Mouse (Mus musculus): ENCODE results near the gene Gm49333. TPM values are rescaled to one million over a fixed set of nuclear protein-coding genes. Genes with fewer than 3 reads are reported as not detected.

Gene Gm49333
- polyA plus RNA-seq, 2 experiments, result 0.04 TPM; not detected in 1

DNA sequence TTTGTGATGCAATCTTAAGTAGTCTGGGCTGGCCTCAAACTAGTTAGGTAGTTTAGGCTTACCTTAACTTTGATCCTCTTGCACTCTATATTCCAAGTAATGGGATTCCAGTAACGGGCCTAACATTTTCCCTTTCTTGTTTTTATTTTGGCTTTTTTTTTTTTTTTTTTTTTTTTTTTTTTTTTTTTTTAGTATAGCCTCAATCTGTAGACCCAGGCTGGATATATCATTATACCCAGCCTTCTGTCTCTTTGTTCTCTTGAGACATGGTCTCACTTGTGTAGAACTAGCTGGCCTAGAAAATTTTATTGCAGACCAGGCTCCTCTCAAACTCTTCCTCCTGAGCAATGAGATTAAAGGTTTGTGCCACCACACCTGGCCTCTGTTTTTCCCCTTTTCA lies 80.2 kb downstream of the Gm49333 start:
- Histone ChIP-seq H3K9me3 (ENCODE audit: control insufficient read depth, low read length) (no peaks in the 10 kb centered on the region), H3K27me3 (ENCODE audit: control insufficient read depth, insufficient read depth, low read length) (peaks cover 28% of the 10 kb centered on the region), H3K9ac (replicated peaks) (no peak overlapping the region), H3K4me1 (replicated peaks; ENCODE audit: control insufficient read depth in 2 of 2, insufficient read depth in 2 of 2, low read length in 1 of 2) (peaks cover 3 to 6% of the 10 kb centered on the region in 2 experiments), H3K27ac (no peak overlapping the region), H3K4me3 (ENCODE audit: insufficient read depth in 1 of 2, low read depth in 2 of 2, low read length in 2 of 2) (no peak overlapping the region), H3K4me2 (ENCODE audit: low read depth) (no peak overlapping the region), H3K36me3 (replicated peaks; ENCODE audit: control insufficient read depth, insufficient read depth, low read depth) (peaks cover 48% of the 10 kb centered on the region)
- DNase-seq (ENCODE audit: low read depth in 3 of 3, low spot score in 3 of 3) (no peak), ATAC-seq (ENCODE audit: insufficient read depth) (no peak)
- WGBS (ENCODE audit: insufficient replicate concordance), result 70% methylated on average over 1 of the region's 1 CpGs
- TF ChIP-seq EP300 (IDR thresholded peaks at IDR 0.05; ENCODE audit: low read depth) (no peak), CTCF (IDR thresholded peaks at IDR 0.05; ENCODE audit: low read depth) (no peak)

- no peak overlapping the region for H3K27ac ChIP-seq
- H3K4me2 ChIP-seq (ENCODE audit: low read depth), result peak overlapping the region; percentile 92
- peaks cover 3 to 6% of the 10 kb centered on the region in 2 experiments for H3K4me1 ChIP-seq (replicated peaks; ENCODE audit: control insufficient read depth in 2 of 2, insufficient read depth in 2 of 2, low read length in 1 of 2)
- TF ChIP-seq CTCF (IDR thresholded peaks at IDR 0.05; ENCODE audit: low read depth) (no peak), EP300 (IDR thresholded peaks at IDR 0.05; ENCODE audit: low read depth) (no peak)
- no peaks in the 10 kb centered on the region for H3K9me3 ChIP-seq (ENCODE audit: control insufficient read depth, low read length)
- ATAC-seq (ENCODE audit: insufficient read depth) (0 out of 2 replicates have a peak, but pooled peaks have one; percentile 5), DNase-seq (ENCODE audit: low read depth in 3 of 3, low spot score in 3 of 3) (no peak)
- peaks cover 40% of the 10 kb centered on the region for H3K36me3 ChIP-seq (replicated peaks; ENCODE audit: control insufficient read depth, insufficient read depth, low read depth)
- no peak overlapping the region for H3K4me3 ChIP-seq (ENCODE audit: insufficient read depth in 1 of 2, low read depth in 2 of 2, low read length in 2 of 2)
- WGBS (ENCODE audit: insufficient replicate concordance), result 60% methylated on average over 16 of the region's 16 CpGs
- H3K9ac ChIP-seq (replicated peaks), result no peak overlapping the region
- H3K27me3 ChIP-seq (ENCODE audit: control insufficient read depth, insufficient read depth, low read length), result peaks cover 31% of the 10 kb centered on the region
Observed at GRCm38 (mm10) chr16:20692241-20692965, 81.0 kb downstream of the Gm49333 start.

DNA sequence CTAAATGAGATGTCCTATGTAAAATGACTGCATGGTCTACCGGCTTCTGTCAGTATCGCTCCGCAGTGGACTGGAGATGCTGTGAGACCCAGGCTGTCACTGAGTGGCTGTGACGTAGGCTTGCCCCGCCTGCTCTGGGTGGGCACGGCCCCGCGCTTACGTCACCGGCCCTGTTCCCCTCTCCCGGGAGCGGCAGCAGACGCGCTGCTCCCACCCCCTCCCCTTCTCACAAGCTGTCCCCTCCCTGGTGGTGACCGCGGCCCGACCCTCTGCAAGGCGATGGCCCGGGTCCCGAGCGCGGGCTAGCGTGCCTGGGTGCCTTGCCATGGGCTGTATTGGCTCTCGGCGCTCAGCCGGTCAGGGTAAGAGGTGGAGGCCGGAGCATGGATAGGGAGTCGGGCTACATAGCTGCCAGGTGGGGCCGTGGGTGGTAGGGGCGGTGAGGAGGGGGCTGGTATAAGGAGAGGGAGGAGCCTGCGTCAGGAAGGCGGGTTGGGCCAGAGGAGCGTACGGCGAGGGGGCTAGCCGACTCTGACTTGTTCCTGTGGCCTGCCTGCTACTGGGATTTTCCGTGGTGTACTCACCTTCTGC lies 81.8 kb downstream of the Gm49333 start, which contains the start of gene Fam131a:
Fam131a (plus strand) TSS at position 131 of the 591 bp plus-strand sequence.
- peaks cover 31% of the 10 kb centered on the region for H3K27me3 ChIP-seq (ENCODE audit: control insufficient read depth, insufficient read depth, low read length)
- H3K9me3 ChIP-seq (ENCODE audit: control insufficient read depth, low read length), result no peaks in the 10 kb centered on the region
- peaks cover 32% of the 10 kb centered on the region for H3K36me3 ChIP-seq (replicated peaks; ENCODE audit: control insufficient read depth, insufficient read depth, low read depth)
- TF ChIP-seq EP300 (IDR thresholded peaks at IDR 0.05; ENCODE audit: low read depth) (no peak; the same call in 1 of the 2 replicates), CTCF (IDR thresholded peaks at IDR 0.05; ENCODE audit: low read depth) (no peak)
- H3K27ac ChIP-seq, result no peak within 1 kb of the TSS
- peak within 1 kb of the TSS; percentile 74 for H3K9ac ChIP-seq (replicated peaks)
- DNase-seq (ENCODE audit: low read depth in 3 of 3, low spot score in 3 of 3), result peak in 2 of 3 experiments; percentile 60
- WGBS (ENCODE audit: insufficient replicate concordance), result 1% methylated on average over 37 of the region's 37 CpGs
- peak within 1 kb of the TSS; percentile 92 for H3K4me2 ChIP-seq (ENCODE audit: low read depth)
- H3K4me3 ChIP-seq (ENCODE audit: insufficient read depth in 1 of 2, low read depth in 2 of 2, low read length in 2 of 2), result peak within 1 kb of the TSS; percentile 66 to 68
- H3K4me1 ChIP-seq (replicated peaks; ENCODE audit: control insufficient read depth in 2 of 2, insufficient read depth in 2 of 2, low read length in 1 of 2), result peaks cover 3 to 6% of the 10 kb centered on the region in 2 experiments
- peak; percentile 89 for ATAC-seq (ENCODE audit: insufficient read depth)

- Histone ChIP-seq H3K36me3 (replicated peaks; ENCODE audit: control insufficient read depth, insufficient read depth, low read depth) (peaks cover 16% of the 10 kb centered on the region), H3K4me1 (replicated peaks; ENCODE audit: control insufficient read depth in 2 of 2, insufficient read depth in 2 of 2, low read length in 1 of 2) (peaks cover 3 to 4% of the 10 kb centered on the region in 2 experiments), H3K27me3 (ENCODE audit: control insufficient read depth, insufficient read depth, low read length) (peaks cover 31% of the 10 kb centered on the region), H3K4me3 (ENCODE audit: insufficient read depth in 1 of 2, low read depth in 2 of 2, low read length in 2 of 2) (no peak overlapping the region), H3K9me3 (ENCODE audit: control insufficient read depth, low read length) (no peaks in the 10 kb centered on the region), H3K9ac (replicated peaks) (no peak overlapping the region), H3K27ac (no peak overlapping the region), H3K4me2 (ENCODE audit: low read depth) (no peak overlapping the region)
- DNase-seq (ENCODE audit: low read depth in 3 of 3, low spot score in 3 of 3) (no peak), ATAC-seq (ENCODE audit: insufficient read depth) (no peak)
- 60% methylated on average over 8 of the region's 8 CpGs for WGBS (ENCODE audit: insufficient replicate concordance)
- TF ChIP-seq EP300 (IDR thresholded peaks at IDR 0.05; ENCODE audit: low read depth), result no peak
- TF ChIP-seq CTCF (IDR thresholded peaks at IDR 0.05; ENCODE audit: low read depth), result no peak
Observed at GRCm38 (mm10) chr16:20694781-20695180, 83.4 kb downstream of the Gm49333 start.

MicroRNAs encoded within 50 kb of the gene (microRNA counts, 519-probe panel; counts per million panel counts)
- microRNA mmu-miR-1224, result 4,166 counts per million, percentile 17 among the panel's probes with 10 or more counts

Small RNAs within 50 kb of the gene (microRNA-seq; reads per million reads assigned to microRNA genes)
- not detected for gene Mir1224

Other genes starting within 250 kb of the Gm49333 start
- 22.8 and 26.2 TPM in 2 replicates for gene Abcc5, start 185.2 kb upstream of the Gm49333 start, polyA plus RNA-seq (2012; rRNA removed)
- gene Abcc5, start 185.2 kb upstream of the Gm49333 start, polyA plus RNA-seq (2014; fragmentation: Nextera tagmentation; extraction: Ambion mirVana), result 14.5 and 15.7 TPM in 2 replicates
- 19.6 and 23.3 TPM in 2 replicates for gene Eif2b5, start 112.8 kb upstream of the Gm49333 start, polyA plus RNA-seq (2012; rRNA removed)
- gene Eif2b5, start 112.8 kb upstream of the Gm49333 start, polyA plus RNA-seq (2014; fragmentation: Nextera tagmentation; extraction: Ambion mirVana), result 39.0 and 44.1 TPM in 2 replicates
- 7.3 and 8.8 TPM in 2 replicates for gene Dvl3, start 94.6 kb upstream of the Gm49333 start, polyA plus RNA-seq (2012; rRNA removed)
- 4.9 and 5.0 TPM in 2 replicates for gene Dvl3, start 94.6 kb upstream of the Gm49333 start, polyA plus RNA-seq (2014; fragmentation: Nextera tagmentation; extraction: Ambion mirVana)
- 259 and 268 TPM in 2 replicates for gene Ap2m1, start 76.1 kb upstream of the Gm49333 start, polyA plus RNA-seq (2012; rRNA removed)
- gene Ap2m1, start 76.1 kb upstream of the Gm49333 start, polyA plus RNA-seq (2014; fragmentation: Nextera tagmentation; extraction: Ambion mirVana), result 364 and 392 TPM in 2 replicates
- 14.3 and 15.0 TPM in 2 replicates for gene Abcf3, start 63.0 kb upstream of the Gm49333 start, polyA plus RNA-seq (2012; rRNA removed)
- gene Abcf3, start 63.0 kb upstream of the Gm49333 start, polyA plus RNA-seq (2014; fragmentation: Nextera tagmentation; extraction: Ambion mirVana), result 19.5 and 24.4 TPM in 2 replicates
- 0.23 and 0.35 TPM in 2 replicates for gene Vwa5b2, start 22.1 kb upstream of the Gm49333 start, polyA plus RNA-seq (2012; rRNA removed)
- gene Vwa5b2, start 22.1 kb upstream of the Gm49333 start, polyA plus RNA-seq (2014; fragmentation: Nextera tagmentation; extraction: Ambion mirVana), result 0.18 and 0.19 TPM in 2 replicates
- gene Eef1akmt4, start within 50 bp of the Gm49333 start, polyA plus RNA-seq (2012; rRNA removed), result 9.4 and 10.3 TPM in 2 replicates
- gene Eef1akmt4, start within 50 bp of the Gm49333 start, polyA plus RNA-seq (2014; fragmentation: Nextera tagmentation; extraction: Ambion mirVana), result 18.1 and 20.7 TPM in 2 replicates
- 9.3 and 12.7 TPM in 2 replicates for gene Alg3, start 125 bp downstream of the Gm49333 start, polyA plus RNA-seq (2012; rRNA removed)
- gene Alg3, start 125 bp downstream of the Gm49333 start, polyA plus RNA-seq (2014; fragmentation: Nextera tagmentation; extraction: Ambion mirVana), result 21.7 and 23.6 TPM in 2 replicates
- 0.32 and 0.38 TPM in 2 replicates for gene Camk2n2, start 9.7 kb downstream of the Gm49333 start, polyA plus RNA-seq (2012; rRNA removed)
- 0.19 and 0.32 TPM in 2 replicates for gene Camk2n2, start 9.7 kb downstream of the Gm49333 start, polyA plus RNA-seq (2014; fragmentation: Nextera tagmentation; extraction: Ambion mirVana)
- gene Ece2, start 18.2 kb downstream of the Gm49333 start, polyA plus RNA-seq (2012; rRNA removed), result 0.08 TPM in 1 of 2 replicates, not detected in the other
- 0.04 TPM in 1 of 2 replicates, not detected in the other for gene Ece2, start 18.2 kb downstream of the Gm49333 start, polyA plus RNA-seq (2014; fragmentation: Nextera tagmentation; extraction: Ambion mirVana)
- 61.5 and 89.2 TPM in 2 replicates for gene Psmd2, start 40.0 kb downstream of the Gm49333 start, polyA plus RNA-seq (2012; rRNA removed)
- gene Psmd2, start 40.0 kb downstream of the Gm49333 start, polyA plus RNA-seq (2014; fragmentation: Nextera tagmentation; extraction: Ambion mirVana), result 162 and 165 TPM in 2 replicates
- gene Eif4g1, start 56.7 kb downstream of the Gm49333 start, polyA plus RNA-seq (2012; rRNA removed), result 76.0 and 101 TPM in 2 replicates
- 65.1 and 76.7 TPM in 2 replicates for gene Eif4g1, start 56.7 kb downstream of the Gm49333 start, polyA plus RNA-seq (2014; fragmentation: Nextera tagmentation; extraction: Ambion mirVana)
- gene Fam131a, start 81.6 kb downstream of the Gm49333 start, polyA plus RNA-seq (2012; rRNA removed), result 1.0 and 1.4 TPM in 2 replicates
- 1.3 TPM in 2 replicates for gene Fam131a, start 81.6 kb downstream of the Gm49333 start, polyA plus RNA-seq (2014; fragmentation: Nextera tagmentation; extraction: Ambion mirVana)
- gene Polr2h, start 106.1 kb downstream of the Gm49333 start, polyA plus RNA-seq (2012; rRNA removed), result 21.5 and 30.1 TPM in 2 replicates
- gene Polr2h, start 106.1 kb downstream of the Gm49333 start, polyA plus RNA-seq (2014; fragmentation: Nextera tagmentation; extraction: Ambion mirVana), result 45.4 and 49.6 TPM in 2 replicates
- 16.7 and 20.9 TPM in 2 replicates for gene Clcn2, start 106.1 kb downstream of the Gm49333 start, polyA plus RNA-seq (2012; rRNA removed)
- 4.9 and 5.6 TPM in 2 replicates for gene Clcn2, start 106.1 kb downstream of the Gm49333 start, polyA plus RNA-seq (2014; fragmentation: Nextera tagmentation; extraction: Ambion mirVana)
- 0.42 and 0.71 TPM in 2 replicates for gene Chrd, start 121.5 kb downstream of the Gm49333 start, polyA plus RNA-seq (2012; rRNA removed)
- gene Chrd, start 121.5 kb downstream of the Gm49333 start, polyA plus RNA-seq (2014; fragmentation: Nextera tagmentation; extraction: Ambion mirVana), result 0.21 and 0.24 TPM in 2 replicates
- gene Thpo, start 122.9 kb downstream of the Gm49333 start, polyA plus RNA-seq (2012; rRNA removed), result 2.8 and 3.6 TPM in 2 replicates
- 3.6 and 3.7 TPM in 2 replicates for gene Thpo, start 122.9 kb downstream of the Gm49333 start, polyA plus RNA-seq (2014; fragmentation: Nextera tagmentation; extraction: Ambion mirVana)

Data from liver, embryonic 14.5 days (tissue).